Mouse (Mus musculus) embryonic fibroblast, embryonic 13.5 days (primary cell): ENCODE measurements around the gene Ccdc183.

Source experiments
- CTCF ChIP-seq: IDR thresholded peaks from 2 replicates; pipeline ENCODE4 v1.5.1; 2011; ENCODE audit warnings: mild to moderate bottlenecking, control low read depth, low read length, moderate library complexity, borderline replicate concordance; ENCODE audit not compliant: insufficient read depth
- POLR2A ChIP-seq: IDR thresholded peaks from 2 replicates; pipeline ENCODE4 v1.6.1; 2011; ENCODE audit warnings: low read depth, mild to moderate bottlenecking, control low read depth, low read length, moderate library complexity

DNA sequence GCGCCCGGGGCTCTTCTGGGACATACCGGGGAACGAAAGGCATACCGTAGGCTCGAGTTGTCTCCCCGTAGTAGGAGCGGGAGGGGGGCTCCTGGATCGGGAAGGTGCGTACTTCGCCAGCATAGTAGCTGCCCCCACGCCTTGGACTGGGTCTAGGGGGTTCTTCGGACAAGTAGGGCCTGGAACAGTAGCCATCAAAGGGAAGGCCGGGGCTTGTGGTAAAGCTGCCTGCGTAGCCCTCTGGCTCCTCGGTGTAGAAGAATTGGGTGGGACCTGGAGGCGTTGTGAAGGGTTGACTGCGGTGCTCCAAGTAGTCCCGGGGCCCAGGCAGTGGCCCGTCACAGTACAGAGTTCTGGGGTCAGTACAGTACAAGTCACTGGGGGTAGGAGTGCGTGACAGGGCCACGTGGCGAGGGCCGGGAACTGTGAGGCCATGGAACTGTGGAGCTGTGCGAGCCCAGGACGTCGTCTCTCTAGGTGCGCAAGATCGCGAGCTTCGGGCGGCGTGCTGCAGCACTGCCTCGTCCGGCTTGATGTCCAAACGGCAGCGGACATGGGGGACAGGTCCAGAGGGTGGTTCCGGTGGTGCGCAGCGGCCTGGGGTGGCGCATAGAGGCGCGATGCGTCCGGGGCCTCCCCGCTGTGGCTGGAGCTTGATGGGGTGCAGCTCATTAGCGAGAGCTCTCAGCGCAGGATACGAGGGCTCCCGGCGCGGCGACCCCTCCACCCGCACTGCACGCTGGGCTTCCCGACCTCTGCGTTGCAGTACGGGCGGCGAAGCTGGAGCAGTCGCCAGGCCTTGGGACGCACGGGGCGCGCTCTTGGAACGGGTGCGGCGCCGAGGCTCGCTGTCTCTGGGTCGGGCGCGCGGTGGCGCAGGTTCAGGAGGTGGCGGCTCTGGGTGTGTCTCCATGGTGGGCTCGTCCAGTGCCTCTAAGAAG, 38.4 kb downstream of the Ccdc183 start:
- TF ChIP-seq CTCF (no peak), POLR2A (no peak)
